Mouse (Mus musculus) spleen, postnatal 4 days (tissue): ENCODE data around the gene Marc2.

Experiments used
- DNase-seq, 2 experiments: peaks; one replicate each; pipeline ENCODE4 v3.0.0; 2022; ENCODE audit warnings: low spot score in 2 of 2

Gene Marc2

GRCm38 (mm10) chr1:184846092-184846750 is at the start of gene Marc2:
Gene Marc2, minus strand, starts transcription at chr1:184846451.
- DNase-seq, result peak in 1 of 2 experiments; percentile 67

GRCm38 (mm10) chr1:184891998-184892397 is 45.7 kb upstream of the Marc2 start:
- no peak for DNase-seq

- DNase-seq, result no peak
Observed at GRCm38 (mm10) chr1:184889454-184889853, 43.2 kb upstream of the Marc2 start.

- no peak for DNase-seq
Observed at GRCm38 (mm10) chr1:184886160-184886559, 39.9 kb upstream of the Marc2 start.

- DNase-seq, result peak in 1 of 2 experiments; percentile 20
Observed at GRCm38 (mm10) chr1:184882281-184883268, 36.3 kb upstream of the Marc2 start, which contains the start of gene C130074G19Rik. Gene C130074G19Rik, minus strand, starts transcription at chr1:184883218.

- no peak for DNase-seq
Observed at GRCm38 (mm10) chr1:184881861-184882260, 35.6 kb upstream of the Marc2 start.

GRCm38 (mm10) chr1:184881211-184881610 is 35.0 kb upstream of the Marc2 start:
- DNase-seq, result no peak

- DNase-seq, result no peak
Observed at GRCm38 (mm10) chr1:184878860-184879259, 32.6 kb upstream of the Marc2 start.

- DNase-seq, result no peak
Observed at GRCm38 (mm10) chr1:184877306-184877705, 31.1 kb upstream of the Marc2 start.

- no peak for DNase-seq
Observed at GRCm38 (mm10) chr1:184873910-184874309, 27.7 kb upstream of the Marc2 start.

- no peak for DNase-seq
Observed at GRCm38 (mm10) chr1:184872069-184872819, 26.0 kb upstream of the Marc2 start.

GRCm38 (mm10) chr1:184871506-184871905 is 25.3 kb upstream of the Marc2 start:
- DNase-seq, result no peak

GRCm38 (mm10) chr1:184870646-184871385 is 24.6 kb upstream of the Marc2 start:
- DNase-seq, result no peak

GRCm38 (mm10) chr1:184869939-184870565 is 23.8 kb upstream of the Marc2 start:
- no peak for DNase-seq

- DNase-seq, result no peak
Observed at GRCm38 (mm10) chr1:184867640-184868120, 21.4 kb upstream of the Marc2 start.

GRCm38 (mm10) chr1:184864381-184864801 is 18.1 kb upstream of the Marc2 start:
- no peak for DNase-seq

- no peak for DNase-seq
Observed at GRCm38 (mm10) chr1:184862636-184863035, 16.4 kb upstream of the Marc2 start.

GRCm38 (mm10) chr1:184861551-184861950 is 15.3 kb upstream of the Marc2 start:
- no peak for DNase-seq

- DNase-seq, result no peak
Observed at GRCm38 (mm10) chr1:184860276-184860675, 14.0 kb upstream of the Marc2 start.

- no peak for DNase-seq
Observed at GRCm38 (mm10) chr1:184858253-184858652, 12.0 kb upstream of the Marc2 start.
